Mouse (Mus musculus) stomach, embryonic 16.5 days (tissue): ENCODE results near the gene Ppp1r3c. TPM values are rescaled to one million over a fixed set of nuclear protein-coding genes. Genes with fewer than 3 reads are reported as not detected.

ENCODE experiments used
- ATAC-seq: fragments of 200-750 bp; cut with Nextera tagmentation; 2 replicates; pipeline ENCODE4 v1.8.0; 2017; ENCODE audit warnings: moderate number of reproducible peaks, moderate TSS enrichment; ENCODE audit not compliant: insufficient read depth, low FRiP score
- H3K27ac ChIP-seq: fragments of 300-500 bp; sonication (generic); 2 replicates; pipeline ENCODE4 v1.5.1; 2014; ENCODE audit warnings: low read length
- H3K27me3 ChIP-seq: fragments of 300-500 bp; sonication (generic); 2 replicates; pipeline ENCODE4 v1.6.1; 2014; ENCODE audit warnings: low read length, control low read depth, mixed read lengths; ENCODE audit not compliant: control insufficient read depth, insufficient read depth
- H3K36me3 ChIP-seq: fragments of 300-500 bp; sonication (generic); 2 replicates; pipeline ENCODE4 v1.6.1; 2014; ENCODE audit warnings: low read length; ENCODE audit not compliant: control insufficient read depth, insufficient read depth
- H3K4me1 ChIP-seq: fragments of 300-500 bp; sonication (generic); 2 replicates; pipeline ENCODE4 v1.6.1; 2014; ENCODE audit warnings: low read length, control low read depth, mixed read lengths; ENCODE audit not compliant: control insufficient read depth, insufficient read depth
- H3K4me2 ChIP-seq: fragments of 300-500 bp; sonication (generic); 2 replicates; pipeline ENCODE4 v1.6.1; 2014; ENCODE audit warnings: low read depth, low read length, mixed read lengths
- H3K4me3 ChIP-seq: fragments of 300-500 bp; sonication (generic); replicated peaks from 2 replicates; pipeline ENCODE4 v1.5.1; 2014; ENCODE audit warnings: mild to moderate bottlenecking, low read length
- H3K9ac ChIP-seq: fragments of 300-500 bp; sonication (generic); 2 replicates; pipeline ENCODE4 v1.6.1; 2014; ENCODE audit warnings: low read length
- H3K9me3 ChIP-seq: fragments of 300-500 bp; sonication (generic); replicated peaks from 2 replicates; pipeline ENCODE4 v1.6.1; 2016; ENCODE audit warnings: low read length, control low read depth; ENCODE audit not compliant: control insufficient read depth
- WGBS: fragments of 180-500 bp; shearing (Covaris S2); extraction: QIAGEN DNeasy Blood & Tissue Kit; methylation state at CpG from one replicate; pipeline ENCODE4 v1.1.7; 2014; 5-methylcytosine and 5-hydroxymethylcytosine counted together
- polyA plus RNA-seq: library from polyadenylated mRNA; unstranded; fragments of >200 nt; fragmentation: Nextera tagmentation; extraction: Ambion mirVana; gene quantifications from 2 replicates; pipeline ENCODE4 v1.2.1, GENCODE M21; 2015

Gene Ppp1r3c
- polyA plus RNA-seq, 1 experiment from 2014 or later, result 29.0 TPM

DNA sequence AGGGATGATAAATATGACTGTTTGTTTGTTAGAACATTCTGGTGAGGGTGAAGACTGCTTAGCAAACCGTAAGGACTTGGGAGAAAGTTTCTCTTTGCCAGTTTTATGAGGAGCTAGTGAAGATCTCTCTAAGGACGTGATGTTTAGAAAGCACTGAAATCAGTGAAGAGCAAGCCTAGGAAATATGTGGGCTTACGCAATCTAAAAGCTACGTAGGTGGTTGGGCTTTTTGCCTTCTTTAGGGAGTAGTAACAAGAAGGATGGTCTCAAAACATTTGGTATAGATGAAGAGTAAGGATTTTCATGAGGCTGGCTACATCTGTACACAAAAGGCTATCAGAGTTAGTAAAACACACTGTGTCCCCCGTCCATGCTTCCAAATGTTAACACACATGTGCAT lies 28.0 kb upstream of the Ppp1r3c start:
- Histone ChIP-seq H3K4me3 (no peak overlapping the region), H3K27ac (no peak overlapping the region), H3K4me2 (no peak overlapping the region), H3K36me3 (no peaks in the 10 kb centered on the region), H3K4me1 (no peaks in the 10 kb centered on the region), H3K27me3 (no peaks in the 10 kb centered on the region), H3K9me3 (no peaks in the 10 kb centered on the region), H3K9ac (no peak overlapping the region)
- 67% methylated on average over 5 of the region's 5 CpGs for WGBS
- ATAC-seq, result no peak

DNA sequence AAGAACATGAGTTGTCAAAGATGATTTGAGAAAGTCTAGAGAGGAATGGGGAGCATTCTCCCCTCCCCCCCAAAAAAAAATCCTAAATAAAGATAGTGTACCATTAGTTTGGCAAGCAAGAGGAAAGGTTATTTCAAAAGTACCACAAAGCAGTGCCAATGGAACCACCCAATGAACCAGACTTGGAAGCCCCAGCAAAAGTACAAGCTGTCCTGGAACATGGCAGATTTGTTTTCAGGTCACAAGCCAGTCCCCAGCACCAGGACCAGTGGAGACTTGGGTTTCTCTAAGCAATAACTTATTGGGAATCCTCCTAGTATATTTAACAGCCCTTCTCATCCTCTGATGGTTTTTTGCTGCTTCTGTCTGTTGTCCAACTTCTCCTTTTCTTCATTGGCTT lies 12.5 kb upstream of the Ppp1r3c start:
- Histone ChIP-seq H3K9me3 (no peaks in the 10 kb centered on the region), H3K4me2 (no peak overlapping the region), H3K27me3 (no peaks in the 10 kb centered on the region), H3K4me1 (no peaks in the 10 kb centered on the region), H3K9ac (no peak overlapping the region), H3K27ac (no peak overlapping the region), H3K4me3 (no peak overlapping the region), H3K36me3 (no peaks in the 10 kb centered on the region)
- no peak for ATAC-seq

- no peak overlapping the region for H3K4me2 ChIP-seq
- no peak overlapping the region for H3K9ac ChIP-seq
- peaks cover 5% of the 10 kb centered on the region for H3K4me1 ChIP-seq
- no peak for ATAC-seq
- no peaks in the 10 kb centered on the region for H3K27me3 ChIP-seq
- H3K4me3 ChIP-seq, result no peak overlapping the region
- H3K36me3 ChIP-seq, result no peaks in the 10 kb centered on the region
- H3K27ac ChIP-seq, result no peak overlapping the region
- H3K9me3 ChIP-seq, result no peaks in the 10 kb centered on the region
Observed at GRCm38 (mm10) chr19:36742331-36742730, 5.9 kb upstream of the Ppp1r3c start.

DNA sequence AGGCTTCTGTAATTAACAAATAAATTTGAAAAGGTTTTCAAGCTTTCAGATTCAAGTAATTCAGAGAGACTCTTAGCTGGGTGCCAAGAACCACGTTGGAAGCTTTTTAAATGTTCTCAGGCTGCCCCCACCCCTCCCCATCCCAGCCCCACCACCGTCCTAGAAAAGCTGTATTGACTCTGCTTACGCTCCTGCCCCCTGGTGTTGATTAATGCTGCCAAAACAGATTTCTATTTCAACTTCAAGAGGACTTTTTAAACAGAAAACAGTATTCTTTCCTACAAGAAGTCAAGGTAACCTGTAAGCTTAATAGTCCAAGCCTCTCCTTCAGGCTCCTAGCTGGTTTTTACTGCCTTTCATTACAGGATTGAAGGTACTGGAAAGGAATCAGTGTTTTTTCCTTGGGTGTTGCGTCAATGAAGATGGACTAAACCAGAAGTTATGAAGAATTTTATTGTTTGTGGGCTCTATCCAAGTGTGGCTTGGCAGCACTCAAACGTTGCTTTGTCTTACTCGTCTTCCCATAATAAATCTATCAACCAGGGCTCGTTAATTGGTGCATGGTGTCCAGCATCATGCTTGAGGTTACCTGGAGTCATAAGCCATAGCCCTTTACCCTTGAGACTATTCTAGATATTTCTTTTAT lies 3.2 kb upstream of the Ppp1r3c start:
- H3K36me3 ChIP-seq, result no peaks in the 10 kb centered on the region
- no peak overlapping the region for H3K4me3 ChIP-seq
- H3K9ac ChIP-seq, result no peak overlapping the region
- H3K4me2 ChIP-seq, result no peak overlapping the region
- 53% methylated on average over 7 of the region's 7 CpGs for WGBS
- H3K9me3 ChIP-seq, result no peaks in the 10 kb centered on the region
- no peak for ATAC-seq
- no peak overlapping the region for H3K27ac ChIP-seq
- peaks cover 8% of the 10 kb centered on the region for H3K4me1 ChIP-seq
- H3K27me3 ChIP-seq, result no peaks in the 10 kb centered on the region

DNA sequence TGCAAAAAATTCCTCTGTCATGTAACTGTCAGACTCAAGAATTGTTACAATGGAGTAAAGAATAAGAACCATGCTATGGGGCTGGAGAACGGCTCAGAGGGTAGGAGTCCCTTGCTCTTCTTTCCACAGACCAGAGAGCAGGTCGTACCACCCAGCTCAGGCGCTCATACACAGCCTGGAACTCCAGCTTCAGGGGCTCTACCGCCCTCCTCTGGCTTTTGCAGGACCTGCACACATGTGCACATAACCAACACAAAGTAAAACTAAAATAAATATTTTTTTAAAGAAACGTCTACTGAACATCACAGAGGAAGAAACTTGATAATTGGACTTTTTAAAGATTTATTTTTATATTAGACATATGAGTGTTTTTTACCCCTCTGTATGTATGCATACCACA lies 1.6 kb upstream of the Ppp1r3c start:
- 76% methylated on average over 5 of the region's 5 CpGs for WGBS
- Histone ChIP-seq H3K4me2 (no peak overlapping the region), H3K27me3 (no peaks in the 10 kb centered on the region), H3K9me3 (no peaks in the 10 kb centered on the region), H3K9ac (no peak overlapping the region), H3K27ac (peak overlapping the region; percentile 98), H3K4me3 (no peak overlapping the region), H3K4me1 (peaks cover 13% of the 10 kb centered on the region), H3K36me3 (peaks cover 10% of the 10 kb centered on the region; the same call in 1 of the 2 replicates)
- no peak for ATAC-seq

GRCm38 (mm10) chr19:36737087-36737486 lies 634 bp upstream of the Ppp1r3c start:
- H3K9ac ChIP-seq, result peak overlapping the region; percentile 82
- no peaks in the 10 kb centered on the region for H3K9me3 ChIP-seq
- 18% methylated on average over 6 of the region's 6 CpGs for WGBS
- peak overlapping the region; percentile 70 for H3K4me3 ChIP-seq
- H3K4me2 ChIP-seq, result peak overlapping the region; percentile 53
- peaks cover 20% of the 10 kb centered on the region; the same call in 1 of the 2 replicates for H3K36me3 ChIP-seq
- H3K27ac ChIP-seq, result peak overlapping the region; percentile 98
- peaks cover 13% of the 10 kb centered on the region for H3K4me1 ChIP-seq
- peak; percentile 57 for ATAC-seq
- H3K27me3 ChIP-seq, result no peaks in the 10 kb centered on the region

DNA sequence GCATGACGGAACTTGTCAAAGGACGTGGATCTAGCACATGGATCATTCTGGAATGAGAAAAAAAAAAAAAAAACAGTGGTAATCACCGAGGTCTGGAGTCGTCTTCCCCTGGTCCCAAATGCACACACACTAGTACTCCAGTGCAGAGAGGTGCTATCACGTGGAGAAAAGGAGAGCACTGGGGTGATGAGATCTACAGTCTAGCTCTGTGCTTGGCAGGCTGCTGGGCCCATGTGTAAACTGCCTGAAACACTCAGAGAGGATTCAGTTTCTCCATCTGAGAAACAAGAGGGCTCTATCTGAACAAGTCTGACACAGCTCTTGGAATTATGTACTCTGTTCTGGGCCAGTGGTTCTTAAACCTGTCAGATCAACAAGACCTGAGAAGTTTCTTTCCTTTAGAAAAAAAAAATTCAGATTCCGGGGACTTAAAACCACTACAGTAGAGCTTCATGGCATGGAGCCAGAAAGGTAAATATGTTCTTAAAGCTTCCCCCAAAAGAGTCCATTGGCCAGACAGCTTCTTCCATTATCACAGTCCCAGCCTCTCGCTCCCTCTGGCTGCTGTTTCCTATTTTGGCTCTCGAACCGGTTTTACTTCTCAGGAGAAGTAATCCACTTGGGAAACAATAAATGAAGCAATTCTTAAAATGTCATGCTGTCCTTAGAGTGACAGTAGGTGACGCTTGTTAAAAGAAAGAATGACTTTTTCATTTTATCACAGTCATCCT lies 2.0 kb downstream of the Ppp1r3c start:
- Histone ChIP-seq H3K36me3 (peaks cover 20% of the 10 kb centered on the region; the same call in 1 of the 2 replicates), H3K9me3 (no peaks in the 10 kb centered on the region), H3K27ac (peak overlapping the region; percentile 48), H3K4me2 (peak overlapping the region; percentile 53), H3K4me3 (peak overlapping the region; percentile 26), H3K9ac (0 out of 2 replicates have a peak overlapping the region, but pooled peaks have one; percentile 2), H3K27me3 (no peaks in the 10 kb centered on the region), H3K4me1 (peaks cover 13% of the 10 kb centered on the region)
- 65% methylated on average over 10 of the region's 10 CpGs for WGBS
- ATAC-seq, result no peak

- Histone ChIP-seq H3K4me3 (no peak overlapping the region), H3K4me2 (no peak overlapping the region), H3K27ac (no peak overlapping the region), H3K4me1 (peaks cover 13% of the 10 kb centered on the region), H3K36me3 (peaks cover 20% of the 10 kb centered on the region; the same call in 1 of the 2 replicates), H3K9me3 (no peaks in the 10 kb centered on the region), H3K27me3 (no peaks in the 10 kb centered on the region), H3K9ac (no peak overlapping the region)
- WGBS, result 93% methylated on average over 16 of the region's 16 CpGs
- ATAC-seq, result no peak
Observed at GRCm38 (mm10) chr19:36733191-36733943, 3.1 kb downstream of the Ppp1r3c start.

DNA sequence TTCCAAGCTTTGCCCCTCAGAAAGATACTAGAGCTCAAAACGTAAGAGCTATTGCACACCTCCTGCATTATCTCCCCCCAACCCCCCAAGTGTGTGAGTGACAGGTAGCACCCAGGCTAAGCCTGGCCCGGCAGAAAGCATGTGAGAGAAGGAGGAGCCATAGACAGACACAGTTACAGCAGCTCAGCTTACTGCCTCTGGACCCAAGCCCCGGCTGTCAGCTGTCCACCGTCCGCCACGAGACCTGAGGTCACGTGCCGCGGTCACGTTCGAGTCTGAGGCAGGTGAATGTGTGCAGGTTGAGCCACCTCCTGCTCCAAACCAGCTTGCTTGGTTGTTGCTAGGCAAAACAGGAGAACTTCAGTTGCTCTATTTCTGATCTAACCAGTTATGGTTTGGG lies 5.1 kb downstream of the Ppp1r3c start:
- H3K4me3 ChIP-seq, result no peak overlapping the region
- H3K27ac ChIP-seq, result no peak overlapping the region
- WGBS, result 81% methylated on average over 11 of the region's 11 CpGs

More for the DNA sequence above, 5.1 kb downstream of the Ppp1r3c start:
- H3K9ac ChIP-seq, result no peak overlapping the region
- no peaks in the 10 kb centered on the region for H3K9me3 ChIP-seq
- H3K36me3 ChIP-seq, result peaks cover 20% of the 10 kb centered on the region; the same call in 1 of the 2 replicates
- no peak for ATAC-seq
- H3K4me1 ChIP-seq, result 0 out of 2 replicates have a peak, but pooled peaks cover 4% of the 10 kb centered on the region
- no peaks in the 10 kb centered on the region for H3K27me3 ChIP-seq
- no peak overlapping the region for H3K4me2 ChIP-seq
